Mouse (Mus musculus) E14TG2a.4 (cell line): Measurements from ENCODE around the gene Alg5.

Source experiments
- CTCF ChIP-seq: conservative IDR thresholded peaks from 2 replicates; pipeline ENCODE4 v1.5.1; 2014; ENCODE audit warnings: low read length
- NANOG ChIP-seq: IDR thresholded peaks from 2 replicates; pipeline ENCODE4 v1.6.1; 2014; ENCODE audit warnings: borderline replicate concordance, low read length, mixed read lengths

DNA sequence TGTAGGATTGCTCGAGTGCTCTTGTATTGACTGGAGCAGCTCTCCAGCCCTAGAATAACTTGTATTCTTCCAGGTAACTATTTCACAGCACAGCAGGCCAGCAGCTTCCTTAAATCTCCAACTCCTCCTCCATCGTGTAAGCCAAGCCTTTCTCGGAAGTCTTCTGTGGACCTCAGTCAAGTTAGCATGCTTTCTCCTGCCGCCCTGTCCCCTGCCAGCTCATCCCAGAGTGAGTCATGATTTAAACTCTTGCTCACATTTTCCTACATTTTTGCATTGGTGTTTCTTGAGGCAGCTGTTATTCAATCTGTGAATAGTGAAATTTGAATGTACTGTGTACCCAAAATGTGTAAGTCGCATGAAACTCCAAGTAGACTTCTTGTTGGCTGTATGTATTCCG lies 19.9 kb upstream of the Alg5 start:
- TF ChIP-seq CTCF (no peak), NANOG (no peak)
